ENCODE assay signal across 28 mouse cellular contexts in genomic region chr1:119164811-119165210, GRCm38 (mm10).
"Had no signal": no experiment of that assay in that cellular context is flagged by ENCODE, and none has a peak within 500 bp of the region (broad histone marks: within the 10 kb centered on the region; RNA-seq: fewer than 3 reads in every experiment).

No protein-coding gene starts in this region.

- H3K9ac ChIP-seq: embryonic facial prominence, embryonic 12.5 days; embryonic facial prominence, embryonic 13.5 days; embryonic facial prominence, embryonic 15.5 days; forebrain, embryonic 12.5 days; forebrain, embryonic 13.5 days; forebrain, embryonic 15.5 days; forebrain, postnatal 0 days had no signal

- H3K36me3 ChIP-seq: embryonic facial prominence, embryonic 10.5 days; embryonic facial prominence, embryonic 12.5 days; embryonic facial prominence, embryonic 13.5 days; embryonic facial prominence, embryonic 15.5 days; forebrain, embryonic 10.5 days; forebrain, embryonic 12.5 days; forebrain, embryonic 15.5 days had no signal

- DNase-seq: cerebellum, adult 8-10 months; cerebellum, adult 9-10 months; cerebellum, adult 9-11 months; cerebellum, postnatal 10 days; cerebellum, postnatal 14 days; cerebellum, postnatal 25 days; cerebellum, postnatal 36 days; embryo, embryonic 11 days; forebrain, postnatal 0 days; gastrocnemius, adult 2 months; gastrocnemius, postnatal 10 days; gastrocnemius, postnatal 14 days; gastrocnemius, postnatal 25 days; gastrocnemius, postnatal 36 days; heart, adult 11 months; heart, adult 18-20 months; heart, adult 2 months had no signal

- H3K4me1 ChIP-seq: embryonic facial prominence, embryonic 12.5 days; embryonic facial prominence, embryonic 15.5 days; forebrain, embryonic 10.5 days; forebrain, embryonic 13.5 days; forebrain, embryonic 15.5 days had no signal

- H3K4me2 ChIP-seq: embryonic facial prominence, embryonic 12.5 days; embryonic facial prominence, embryonic 13.5 days; embryonic facial prominence, embryonic 15.5 days; forebrain, embryonic 12.5 days; forebrain, embryonic 13.5 days; forebrain, embryonic 15.5 days had no signal

- H3K4me3 ChIP-seq: embryonic facial prominence, embryonic 10.5 days; embryonic facial prominence, embryonic 12.5 days; embryonic facial prominence, embryonic 13.5 days; embryonic facial prominence, embryonic 15.5 days; erythroblast, embryonic 14.5 days; forebrain, embryonic 10.5 days; forebrain, embryonic 12.5 days; forebrain, embryonic 13.5 days; forebrain, embryonic 15.5 days; gastrocnemius, adult 2 months; heart, adult 2 months had no signal

- H3K9me3 ChIP-seq: embryonic facial prominence, embryonic 10.5 days; embryonic facial prominence, embryonic 12.5 days; embryonic facial prominence, embryonic 13.5 days; embryonic facial prominence, embryonic 15.5 days; forebrain, embryonic 10.5 days; forebrain, embryonic 12.5 days; forebrain, embryonic 13.5 days; forebrain, embryonic 15.5 days had no signal

- H3K27ac ChIP-seq: embryonic facial prominence, embryonic 10.5 days; embryonic facial prominence, embryonic 12.5 days; embryonic facial prominence, embryonic 13.5 days; embryonic facial prominence, embryonic 15.5 days; forebrain, embryonic 10.5 days; forebrain, embryonic 12.5 days; forebrain, embryonic 13.5 days; forebrain, embryonic 15.5 days; gastrocnemius, adult 2 months; heart, adult 2 months had no signal

- H3K27me3 ChIP-seq: embryonic facial prominence, embryonic 12.5 days; embryonic facial prominence, embryonic 13.5 days; embryonic facial prominence, embryonic 15.5 days; forebrain, embryonic 12.5 days; forebrain, embryonic 13.5 days; forebrain, embryonic 15.5 days had no signal

- ATAC-seq: forebrain, embryonic 13.5 days; forebrain, embryonic 14.5 days; forebrain, embryonic 15.5 days; forebrain, embryonic 16.5 days; forebrain, postnatal 0 days had no signal
